Mouse (Mus musculus) heart, postnatal 4 days (tissue): ENCODE results near the gene Angptl8. TPM values are rescaled to one million over a fixed set of nuclear protein-coding genes. Genes with fewer than 3 reads are reported as not detected.
"Not testable (repeated sequence)": the region's sequence is repeated elsewhere in the genome, so short reads cannot be mapped to it uniquely, and the experiment has no call there.

Experiments used
- DNase-seq: peaks from one replicate; pipeline ENCODE4 v3.0.0; 2021
- total RNA-seq, 2 experiments: library from RNA; stranded (reverse); gene quantifications; 2 replicates each; pipeline ENCODE4 v1.2.3; 2021

Angptl8 gene
- not detected for total RNA-seq

- DNase-seq = no peak
Observed at GRCm38 (mm10) chr9:21835258-21835912, at the start of gene Angptl8. TSS of gene Angptl8 (plus strand) at chr9:21835510.

GRCm38 (mm10) chr9:21786309-21786708, 49.0 kb upstream of the Angptl8 start:
- DNase-seq = not testable (repeated sequence)

GRCm38 (mm10) chr9:21786906-21787305, 48.4 kb upstream of the Angptl8 start:
- DNase-seq = peak; percentile 78

GRCm38 (mm10) chr9:21787654-21788053, 47.7 kb upstream of the Angptl8 start:
- no peak for DNase-seq

- DNase-seq = no peak
Observed at GRCm38 (mm10) chr9:21788234-21788633, 47.1 kb upstream of the Angptl8 start.

GRCm38 (mm10) chr9:21791861-21792260, 43.4 kb upstream of the Angptl8 start:
- peak; percentile 79 for DNase-seq

- DNase-seq = peak; percentile 59
Observed at GRCm38 (mm10) chr9:21792644-21793043, 42.7 kb upstream of the Angptl8 start.

GRCm38 (mm10) chr9:21793507-21793906, 41.8 kb upstream of the Angptl8 start:
- not testable (repeated sequence) for DNase-seq

GRCm38 (mm10) chr9:21794344-21794834, 40.9 kb upstream of the Angptl8 start:
- no peak for DNase-seq

GRCm38 (mm10) chr9:21794925-21795324, 40.4 kb upstream of the Angptl8 start:
- no peak for DNase-seq

- DNase-seq = no peak
Observed at GRCm38 (mm10) chr9:21795579-21795978, 39.7 kb upstream of the Angptl8 start.

- DNase-seq = peak; percentile 50
Observed at GRCm38 (mm10) chr9:21796259-21796658, 39.1 kb upstream of the Angptl8 start.

- DNase-seq = no peak
Observed at GRCm38 (mm10) chr9:21796919-21797318, 38.4 kb upstream of the Angptl8 start.

GRCm38 (mm10) chr9:21797921-21798344, 37.4 kb upstream of the Angptl8 start:
- DNase-seq = peak; percentile 81

- DNase-seq = peak; percentile 94
Observed at GRCm38 (mm10) chr9:21798345-21799009, 36.8 kb upstream of the Angptl8 start, which contains the start of gene Kank2. TSS of gene Kank2 (minus strand) at chr9:21798744.

- DNase-seq = no peak
Observed at GRCm38 (mm10) chr9:21799010-21799350, 36.3 kb upstream of the Angptl8 start.

- DNase-seq = no peak
Observed at GRCm38 (mm10) chr9:21801121-21801520, 34.2 kb upstream of the Angptl8 start.

GRCm38 (mm10) chr9:21801591-21801990, 33.7 kb upstream of the Angptl8 start:
- DNase-seq = no peak

- DNase-seq = peak; percentile 94
Observed at GRCm38 (mm10) chr9:21803986-21804644, 31.2 kb upstream of the Angptl8 start.

GRCm38 (mm10) chr9:21806363-21806762, 28.9 kb upstream of the Angptl8 start:
- no peak for DNase-seq

GRCm38 (mm10) chr9:21806976-21807375, 28.3 kb upstream of the Angptl8 start:
- DNase-seq = no peak

GRCm38 (mm10) chr9:21808561-21808960, 26.7 kb upstream of the Angptl8 start:
- DNase-seq = no peak

- DNase-seq = no peak
Observed at GRCm38 (mm10) chr9:21811170-21811569, 24.1 kb upstream of the Angptl8 start.
